Mouse (Mus musculus): Measurements from ENCODE around the gene Dlg3. TPM values are rescaled to one million over a fixed set of nuclear protein-coding genes. Genes with fewer than 3 reads are reported as not detected.

Dlg3 gene
- polyA plus RNA-seq, 1 experiment, result 3.1 TPM

DNA sequence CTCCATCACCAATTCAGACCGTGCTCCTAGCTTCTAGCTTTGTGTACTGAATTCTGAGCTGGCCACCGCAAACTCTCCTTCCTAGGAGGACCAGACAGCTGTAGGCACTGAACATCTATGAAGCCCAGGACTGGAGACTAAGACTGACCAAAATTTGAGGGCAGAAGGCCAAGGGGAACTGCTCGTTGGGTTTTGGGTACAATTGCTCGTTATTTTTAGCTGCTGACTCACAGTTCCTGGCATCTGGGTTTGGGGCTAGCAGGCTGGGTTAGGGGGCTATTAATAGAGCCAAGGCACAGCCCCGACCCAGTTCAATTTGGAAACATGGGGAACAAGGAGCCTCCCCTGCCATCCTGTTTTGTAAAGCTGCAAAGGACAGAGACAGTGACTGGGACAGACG lies 26.7 kb upstream of the Dlg3 start:
- WGBS, result 31% methylated on average over 6 of the region's 6 CpGs
- DNase-seq (ENCODE audit: low read depth in 1 of 2, low spot score in 2 of 2), result no peak
- H3K4me3 ChIP-seq (ENCODE audit: extremely low read depth, insufficient read depth, insufficient read length), result no peak overlapping the region

DNA sequence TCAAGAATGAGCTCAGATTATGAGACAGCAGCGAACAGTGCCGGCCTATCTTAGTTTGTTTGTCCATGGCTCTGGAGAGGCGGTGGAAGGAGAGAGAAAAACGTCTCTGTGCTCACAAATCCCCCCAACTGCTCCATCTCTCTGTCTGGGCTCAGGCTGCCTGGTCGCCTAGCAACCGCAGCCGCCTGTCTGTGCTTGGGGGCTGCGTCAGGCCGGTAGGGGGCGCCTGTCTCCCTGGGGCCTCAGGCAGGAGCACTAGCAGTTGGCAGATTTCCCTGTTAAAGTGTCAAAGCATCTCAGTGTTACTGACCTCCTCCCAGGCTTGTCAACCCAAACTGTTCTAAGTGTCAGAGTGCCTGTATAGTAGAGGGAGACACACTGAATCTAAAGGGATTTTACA lies 25.6 kb upstream of the Dlg3 start:
- peak in 1 of 2 experiments; percentile 20 for DNase-seq (ENCODE audit: low read depth in 1 of 2, low spot score in 2 of 2)
- Histone ChIP-seq H3K4me3 (ENCODE audit: extremely low read depth, insufficient read depth, insufficient read length) (no peak overlapping the region), H3K27me3 (ENCODE audit: control insufficient read depth, insufficient read depth, low read length) (no peaks in the 10 kb centered on the region), H3K4me1 (ENCODE audit: control insufficient read depth, insufficient read depth, insufficient read length) (no peaks in the 10 kb centered on the region), H3K36me3 (ENCODE audit: control insufficient read depth, insufficient read depth, low read length) (no peaks in the 10 kb centered on the region), H3K27ac (ENCODE audit: insufficient read depth, low read length) (no peak overlapping the region)
- WGBS, result 38% methylated on average over 10 of the region's 10 CpGs
- TF ChIP-seq CTCF (IDR thresholded peaks at IDR 0.05; ENCODE audit: extremely low read depth, insufficient read depth, insufficient read length, insufficient replicate concordance), result peak; percentile 27; the same call in 1 of the 2 replicates
- no peak for TF ChIP-seq POLR2A (IDR thresholded peaks at IDR 0.05; ENCODE audit: low read depth, low read length)

More for the DNA sequence above, 26.7 kb upstream of the Dlg3 start:
- TF ChIP-seq CTCF (IDR thresholded peaks at IDR 0.05; ENCODE audit: extremely low read depth, insufficient read depth, insufficient read length, insufficient replicate concordance) (no peak), POLR2A (IDR thresholded peaks at IDR 0.05; ENCODE audit: low read depth, low read length) (no peak)
- Histone ChIP-seq H3K36me3 (ENCODE audit: control insufficient read depth, insufficient read depth, low read length) (no peaks in the 10 kb centered on the region), H3K4me1 (ENCODE audit: control insufficient read depth, insufficient read depth, insufficient read length) (no peaks in the 10 kb centered on the region), H3K27ac (ENCODE audit: insufficient read depth, low read length) (no peak overlapping the region), H3K27me3 (ENCODE audit: control insufficient read depth, insufficient read depth, low read length) (no peaks in the 10 kb centered on the region)

- H3K36me3 ChIP-seq (ENCODE audit: control insufficient read depth, insufficient read depth, low read length), result no peaks in the 10 kb centered on the region
- TF ChIP-seq POLR2A (IDR thresholded peaks at IDR 0.05; ENCODE audit: low read depth, low read length) (no peak), CTCF (IDR thresholded peaks at IDR 0.05; ENCODE audit: extremely low read depth, insufficient read depth, insufficient read length, insufficient replicate concordance) (no peak)
- H3K4me3 ChIP-seq (ENCODE audit: extremely low read depth, insufficient read depth, insufficient read length), result no peak overlapping the region
- 86% methylated on average over 6 of the region's 6 CpGs for WGBS
- H3K4me1 ChIP-seq (ENCODE audit: control insufficient read depth, insufficient read depth, insufficient read length), result no peaks in the 10 kb centered on the region; the same call in 1 of the 2 replicates
- H3K27me3 ChIP-seq (ENCODE audit: control insufficient read depth, insufficient read depth, low read length), result peaks cover 5% of the 10 kb centered on the region; the same call in 1 of the 2 replicates
- H3K27ac ChIP-seq (ENCODE audit: insufficient read depth, low read length), result no peak overlapping the region
- DNase-seq (ENCODE audit: low read depth in 1 of 2, low spot score in 2 of 2), result no peak
Measured at GRCm38 (mm10) chrX:100765855-100766254, 1.7 kb upstream of the Dlg3 start.

DNA sequence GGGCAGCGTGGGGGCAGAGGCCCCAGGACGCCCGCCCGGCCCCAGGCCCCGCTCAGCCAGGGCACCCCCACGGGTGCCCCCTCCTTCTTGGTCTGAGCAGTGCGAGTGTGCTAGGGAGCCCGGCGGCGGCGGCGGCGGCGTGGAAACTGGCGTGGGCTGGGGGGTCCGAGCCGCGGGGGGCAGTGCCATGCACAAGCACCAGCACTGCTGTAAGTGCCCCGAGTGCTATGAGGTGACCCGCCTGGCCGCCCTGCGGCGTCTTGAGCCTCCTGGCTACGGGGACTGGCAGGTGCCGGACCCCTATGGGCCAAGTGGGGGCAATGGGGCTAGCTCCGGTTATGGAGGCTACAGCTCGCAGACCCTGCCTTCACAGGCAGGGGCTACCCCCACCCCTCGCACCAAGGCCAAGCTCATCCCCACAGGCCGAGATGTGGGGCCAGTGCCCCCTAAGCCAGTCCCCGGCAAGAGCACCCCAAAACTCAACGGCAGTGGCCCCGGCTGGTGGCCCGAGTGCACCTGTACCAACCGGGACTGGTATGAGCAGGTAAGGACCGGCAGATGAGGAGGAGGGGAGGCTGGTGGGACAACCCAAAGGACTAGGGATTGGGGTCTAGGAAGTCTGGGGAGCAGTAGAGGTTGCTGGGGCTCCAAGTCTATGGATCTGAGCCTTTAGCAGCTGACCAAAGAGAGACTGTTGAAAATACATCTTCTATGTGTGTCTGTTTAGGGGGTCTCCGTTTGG lies 534 bp downstream of the Dlg3 start:
- H3K27me3 ChIP-seq (ENCODE audit: control insufficient read depth, insufficient read depth, low read length), result peaks cover 5% of the 10 kb centered on the region; the same call in 1 of the 2 replicates
- DNase-seq (ENCODE audit: low read depth in 1 of 2, low spot score in 2 of 2), result no peak
- no peak overlapping the region for H3K27ac ChIP-seq (ENCODE audit: insufficient read depth, low read length)
- no peaks in the 10 kb centered on the region; the same call in 1 of the 2 replicates for H3K4me1 ChIP-seq (ENCODE audit: control insufficient read depth, insufficient read depth, insufficient read length)
- peak overlapping the region; percentile 44 for H3K4me3 ChIP-seq (ENCODE audit: extremely low read depth, insufficient read depth, insufficient read length)
- TF ChIP-seq CTCF (IDR thresholded peaks at IDR 0.05; ENCODE audit: extremely low read depth, insufficient read depth, insufficient read length, insufficient replicate concordance) (no peak), POLR2A (IDR thresholded peaks at IDR 0.05; ENCODE audit: low read depth, low read length) (no peak)
- 34% methylated on average over 35 of the region's 36 CpGs for WGBS
- no peaks in the 10 kb centered on the region for H3K36me3 ChIP-seq (ENCODE audit: control insufficient read depth, insufficient read depth, low read length)

DNA sequence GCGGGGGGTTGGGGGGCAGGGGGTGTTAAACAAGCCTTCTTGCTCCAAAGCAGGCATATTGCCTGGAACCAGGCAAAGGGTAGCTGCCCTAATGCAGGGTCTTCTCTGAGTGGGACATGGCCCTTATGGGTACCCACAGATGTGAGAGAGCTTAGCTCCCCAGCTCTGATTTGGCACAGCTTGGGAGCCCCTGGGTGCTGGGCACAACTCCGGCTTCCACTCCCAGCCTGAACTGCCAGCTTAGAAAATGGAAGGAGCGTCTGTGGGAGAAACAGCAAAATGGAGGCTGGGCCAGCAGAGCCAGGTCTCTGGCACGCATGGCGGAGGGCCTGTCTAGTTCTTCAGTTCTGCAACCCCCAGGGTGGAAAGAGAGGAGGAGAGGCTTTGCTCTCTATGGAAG lies 1.8 kb downstream of the Dlg3 start:
- Histone ChIP-seq H3K36me3 (ENCODE audit: control insufficient read depth, insufficient read depth, low read length) (no peaks in the 10 kb centered on the region), H3K27me3 (ENCODE audit: control insufficient read depth, insufficient read depth, low read length) (peaks cover 5% of the 10 kb centered on the region; the same call in 1 of the 2 replicates), H3K4me3 (ENCODE audit: extremely low read depth, insufficient read depth, insufficient read length) (no peak overlapping the region), H3K27ac (ENCODE audit: insufficient read depth, low read length) (no peak overlapping the region), H3K4me1 (ENCODE audit: control insufficient read depth, insufficient read depth, insufficient read length) (no peaks in the 10 kb centered on the region; the same call in 1 of the 2 replicates)
- no peak for TF ChIP-seq POLR2A (IDR thresholded peaks at IDR 0.05; ENCODE audit: low read depth, low read length)
- TF ChIP-seq CTCF (IDR thresholded peaks at IDR 0.05; ENCODE audit: extremely low read depth, insufficient read depth, insufficient read length, insufficient replicate concordance), result no peak
- no peak for DNase-seq (ENCODE audit: low read depth in 1 of 2, low spot score in 2 of 2)
- WGBS, result 84% methylated on average over 5 of the region's 5 CpGs

DNA sequence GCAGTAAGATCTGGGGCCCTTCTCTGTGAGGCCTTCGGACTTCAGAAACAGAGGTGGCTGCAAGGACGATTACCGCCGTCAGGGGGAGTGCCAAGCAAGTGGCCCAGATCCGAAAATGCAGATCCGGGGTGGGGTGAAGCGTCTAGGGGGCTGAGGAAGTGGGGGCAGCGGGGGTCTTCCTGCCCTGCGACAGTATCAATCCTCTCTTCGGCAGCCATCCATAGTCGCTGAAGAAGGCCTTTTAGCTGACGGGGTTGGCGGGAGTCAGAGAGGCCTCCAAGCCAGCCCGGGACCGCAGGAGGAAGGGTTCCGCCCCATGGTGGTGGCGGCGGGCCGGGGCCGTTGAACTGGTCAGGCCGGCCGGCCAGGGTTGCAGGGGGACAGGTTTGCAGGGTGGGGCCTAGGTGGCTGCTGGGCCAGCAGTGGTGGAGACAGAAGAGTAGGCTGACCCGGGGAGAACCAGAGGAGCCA lies 6.9 kb downstream of the Dlg3 start:
- WGBS, result 22% methylated on average over 23 of the region's 23 CpGs

DNA sequence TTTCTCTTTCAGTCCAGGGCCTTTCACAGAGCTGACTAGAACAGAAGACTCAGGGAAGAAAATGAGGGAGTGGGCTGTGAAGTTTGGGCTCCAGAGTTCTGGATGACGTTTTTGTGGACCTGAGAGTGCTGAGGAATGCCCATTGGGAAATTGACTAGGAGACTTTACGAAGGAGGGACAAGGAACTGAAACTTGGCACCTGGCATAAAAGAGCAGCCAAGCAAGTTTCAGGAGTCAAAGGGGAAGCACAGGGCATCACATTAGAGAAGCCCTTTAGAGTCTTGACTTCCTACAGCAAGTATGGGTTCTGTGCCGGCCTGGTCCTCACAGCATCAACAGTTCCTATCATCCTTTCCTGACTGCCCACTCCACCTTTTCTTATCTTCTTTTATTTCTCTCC lies 7.9 kb downstream of the Dlg3 start:
- no peaks in the 10 kb centered on the region for H3K27me3 ChIP-seq (ENCODE audit: control insufficient read depth, insufficient read depth, low read length)
- no peaks in the 10 kb centered on the region for H3K36me3 ChIP-seq (ENCODE audit: control insufficient read depth, insufficient read depth, low read length)
- no peak for DNase-seq (ENCODE audit: low read depth in 1 of 2, low spot score in 2 of 2)
- WGBS, result 51% methylated on average over 3 of the region's 3 CpGs
- no peak overlapping the region for H3K4me3 ChIP-seq (ENCODE audit: extremely low read depth, insufficient read depth, insufficient read length)
- TF ChIP-seq CTCF (IDR thresholded peaks at IDR 0.05; ENCODE audit: extremely low read depth, insufficient read depth, insufficient read length, insufficient replicate concordance) (no peak), POLR2A (IDR thresholded peaks at IDR 0.05; ENCODE audit: low read depth, low read length) (no peak)
- peaks cover 2% of the 10 kb centered on the region; the same call in 1 of the 2 replicates for H3K4me1 ChIP-seq (ENCODE audit: control insufficient read depth, insufficient read depth, insufficient read length)
- no peak overlapping the region for H3K27ac ChIP-seq (ENCODE audit: insufficient read depth, low read length)

More for the DNA sequence above, 6.9 kb downstream of the Dlg3 start:
- TF ChIP-seq POLR2A (IDR thresholded peaks at IDR 0.05; ENCODE audit: low read depth, low read length), result no peak
- TF ChIP-seq CTCF (IDR thresholded peaks at IDR 0.05; ENCODE audit: extremely low read depth, insufficient read depth, insufficient read length, insufficient replicate concordance), result peak; percentile 53; the same call in 1 of the 2 replicates
- Histone ChIP-seq H3K27me3 (ENCODE audit: control insufficient read depth, insufficient read depth, low read length) (no peaks in the 10 kb centered on the region), H3K27ac (ENCODE audit: insufficient read depth, low read length) (peak overlapping the region; percentile 54; the same call in 1 of the 2 replicates), H3K4me3 (ENCODE audit: extremely low read depth, insufficient read depth, insufficient read length) (peak overlapping the region; percentile 68), H3K36me3 (ENCODE audit: control insufficient read depth, insufficient read depth, low read length) (no peaks in the 10 kb centered on the region), H3K4me1 (ENCODE audit: control insufficient read depth, insufficient read depth, insufficient read length) (peaks cover 2% of the 10 kb centered on the region; the same call in 1 of the 2 replicates)
- DNase-seq (ENCODE audit: low read depth in 1 of 2, low spot score in 2 of 2), result peak in 1 of 2 experiments; percentile 60

Measured in spleen, adult 2 months (tissue).